Mouse (Mus musculus) kidney, adult 2 months (tissue): ENCODE measurements around the gene Vrk1. TPM values are rescaled to one million over a fixed set of nuclear protein-coding genes. Genes with fewer than 3 reads are reported as not detected.

ENCODE experiments used
- DNase-seq: peaks from one replicate; pipeline ENCODE4 v3.0.0; 2021
- H3K27ac ChIP-seq: fragments of 200-500 bp; 2 replicates; pipeline ENCODE4 v1.5.1; 2012; ENCODE audit warnings: low read depth, low read length, control low read depth, inconsistent platforms; ENCODE audit not compliant: insufficient read depth
- H3K27me3 ChIP-seq: fragments of 200-500 bp; replicated peaks from 2 replicates; pipeline ENCODE4 v1.6.1; 2012; ENCODE audit warnings: mild to moderate bottlenecking, moderate library complexity, low read length, inconsistent platforms; ENCODE audit not compliant: control insufficient read depth, insufficient read depth
- H3K36me3 ChIP-seq: fragments of 200-500 bp; 2 replicates; pipeline ENCODE4 v1.6.1; 2012; ENCODE audit warnings: mild to moderate bottlenecking, moderate library complexity, low read length, inconsistent platforms; ENCODE audit not compliant: control insufficient read depth, insufficient read depth
- H3K4me1 ChIP-seq: fragments of 200-500 bp; 2 replicates; pipeline ENCODE4 v1.6.1; 2011; ENCODE audit warnings: low read length; ENCODE audit not compliant: control insufficient read depth, insufficient read depth
- H3K4me3 ChIP-seq: fragments of 200-500 bp; 2 replicates; pipeline ENCODE4 v1.5.1; 2011; ENCODE audit warnings: mild to moderate bottlenecking, low read depth, low read length, control low read depth; ENCODE audit not compliant: insufficient read depth
- CTCF ChIP-seq: fragments of 200-500 bp; conservative IDR thresholded peaks from 2 replicates; pipeline ENCODE4 v1.5.1; 2011; ENCODE audit warnings: low read depth, mild to moderate bottlenecking, control low read depth, low read length, moderate library complexity, mixed read lengths; ENCODE audit not compliant: insufficient read depth, insufficient read length
- POLR2A ChIP-seq: fragments of 200-500 bp; IDR thresholded peaks from one replicate; pipeline ENCODE4 v1.6.1; 2011; ENCODE audit warnings: low read depth, low read length, control low read depth
- WGBS: fragments of 180-500 bp; shearing (Covaris S2); methylation state at CpG from one replicate; pipeline ENCODE4 v1.1.7; 2018; 5-methylcytosine and 5-hydroxymethylcytosine counted together
- polyA plus RNA-seq: library from polyadenylated mRNA; depleted of rRNA; stranded (reverse); fragments of >200 nt; gene quantifications from 2 replicates; pipeline ENCODE4 v1.2.3, GENCODE M21; 2012

Gene Vrk1
- polyA plus RNA-seq, 1 experiment = 4.6 TPM

- Histone ChIP-seq H3K27ac (no peak overlapping the region), H3K36me3 (no peaks in the 10 kb centered on the region; the same call in 1 of the 2 replicates), H3K4me1 (no peaks in the 10 kb centered on the region), H3K27me3 (no peaks in the 10 kb centered on the region), H3K4me3 (no peak overlapping the region)
- TF ChIP-seq POLR2A (no peak), CTCF (no peak)
- WGBS = 84% methylated on average over 7 of the region's 7 CpGs
- DNase-seq = no peak
These were observed 20.8 kb downstream of the Vrk1 start for GRCm38 (mm10) chr12:106030796-106031195.

GRCm38 (mm10) chr12:106031916-106032315 lies 21.9 kb downstream of the Vrk1 start:
- DNase-seq = no peak
- H3K27ac ChIP-seq = no peak overlapping the region
- WGBS = 86% methylated on average over 9 of the region's 9 CpGs

GRCm38 (mm10) chr12:106032361-106032760 lies 22.3 kb downstream of the Vrk1 start:
- Histone ChIP-seq H3K4me3 (no peak overlapping the region), H3K4me1 (no peaks in the 10 kb centered on the region), H3K36me3 (no peaks in the 10 kb centered on the region; the same call in 1 of the 2 replicates), H3K27me3 (no peaks in the 10 kb centered on the region), H3K27ac (no peak overlapping the region)
- 91% methylated on average over 12 of the region's 12 CpGs for WGBS
- no peak for DNase-seq
- TF ChIP-seq CTCF = no peak
- TF ChIP-seq POLR2A = no peak

More at GRCm38 (mm10) chr12:106031916-106032315, 21.9 kb downstream of the Vrk1 start:
- TF ChIP-seq POLR2A (no peak), CTCF (no peak)
- Histone ChIP-seq H3K4me1 (no peaks in the 10 kb centered on the region), H3K27me3 (no peaks in the 10 kb centered on the region), H3K4me3 (no peak overlapping the region), H3K36me3 (no peaks in the 10 kb centered on the region; the same call in 1 of the 2 replicates)

DNA sequence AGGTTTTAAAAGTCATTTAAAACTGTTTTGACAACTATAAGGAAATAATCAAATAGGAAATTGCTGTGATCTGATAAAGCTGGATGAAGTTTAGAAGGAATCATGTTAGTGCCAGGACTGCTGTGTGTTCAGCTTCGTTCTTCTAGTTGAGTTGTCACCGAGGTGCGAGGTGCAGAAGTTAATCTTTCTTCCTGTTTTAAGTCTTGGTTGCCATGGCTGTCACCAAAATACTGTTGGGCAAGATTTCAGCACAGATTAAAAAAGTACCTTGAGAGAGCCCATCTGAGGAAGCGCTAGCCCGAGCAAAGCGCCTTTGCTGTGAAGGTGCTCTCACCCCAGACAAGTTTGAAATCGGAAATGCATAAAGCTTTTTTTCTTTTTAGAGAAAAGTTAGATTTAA lies 24.2 kb downstream of the Vrk1 start:
- no peak for DNase-seq
- no peak overlapping the region for H3K4me3 ChIP-seq
- H3K36me3 ChIP-seq = no peaks in the 10 kb centered on the region
- H3K27me3 ChIP-seq = no peaks in the 10 kb centered on the region
- TF ChIP-seq POLR2A = no peak
- TF ChIP-seq CTCF = no peak
- H3K27ac ChIP-seq = no peak overlapping the region
- no peaks in the 10 kb centered on the region for H3K4me1 ChIP-seq
- 69% methylated on average over 7 of the region's 7 CpGs for WGBS

DNA sequence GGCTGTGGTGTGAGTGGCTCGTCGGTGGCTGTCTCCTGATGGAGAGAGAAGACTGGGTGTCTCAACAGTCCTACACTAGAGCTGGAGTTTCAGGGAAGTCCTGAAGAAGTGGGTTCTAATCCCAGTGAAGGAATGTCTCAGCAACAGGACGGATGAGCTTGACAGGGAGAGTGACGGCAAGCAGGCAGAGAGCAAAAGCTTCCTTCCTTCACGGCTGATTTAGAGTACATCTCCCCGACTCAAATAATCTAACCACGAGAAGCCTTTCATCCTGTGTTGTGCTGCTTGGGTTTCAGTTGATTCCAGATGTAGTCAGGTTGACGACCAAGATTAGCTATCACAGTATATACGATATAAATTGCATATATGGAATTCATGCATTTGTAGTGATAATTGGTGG lies 24.7 kb downstream of the Vrk1 start:
- Histone ChIP-seq H3K36me3 (no peaks in the 10 kb centered on the region), H3K4me1 (no peaks in the 10 kb centered on the region), H3K4me3 (no peak overlapping the region), H3K27me3 (no peaks in the 10 kb centered on the region), H3K27ac (no peak overlapping the region)
- DNase-seq = no peak
- TF ChIP-seq CTCF = no peak
- no peak for TF ChIP-seq POLR2A
- WGBS = 90% methylated on average over 9 of the region's 9 CpGs

DNA sequence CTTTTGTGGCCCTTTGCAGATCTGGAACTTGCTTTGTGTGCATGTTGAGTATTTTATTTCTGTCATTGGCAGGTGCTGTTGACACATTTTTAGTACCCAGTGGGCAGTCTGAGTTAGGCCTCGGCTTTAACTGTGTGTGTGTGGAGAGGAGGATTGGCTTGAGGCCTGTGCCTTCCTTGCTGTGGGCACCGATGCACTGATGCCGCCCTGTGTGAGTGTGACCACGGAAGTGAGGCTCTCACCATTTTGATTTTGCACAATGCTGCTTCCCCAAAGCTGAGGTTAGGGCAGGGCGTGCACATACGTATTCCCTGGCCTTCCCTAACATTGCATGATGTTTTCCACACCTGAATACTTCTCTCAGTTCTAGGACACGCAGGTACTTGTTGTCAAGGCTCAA lies 30.2 kb downstream of the Vrk1 start:
- DNase-seq = no peak
- Histone ChIP-seq H3K4me3 (no peak overlapping the region), H3K27me3 (no peaks in the 10 kb centered on the region), H3K27ac (no peak overlapping the region), H3K4me1 (no peaks in the 10 kb centered on the region), H3K36me3 (no peaks in the 10 kb centered on the region)
- TF ChIP-seq CTCF (no peak), POLR2A (no peak)
- WGBS = 92% methylated on average over 7 of the region's 7 CpGs

GRCm38 (mm10) chr12:106046143-106046795 lies 36.2 kb downstream of the Vrk1 start:
- WGBS = 45% methylated on average over 9 of the region's 9 CpGs
- DNase-seq = no peak
- Histone ChIP-seq H3K27ac (no peak overlapping the region), H3K36me3 (no peaks in the 10 kb centered on the region), H3K4me3 (no peak overlapping the region), H3K27me3 (no peaks in the 10 kb centered on the region), H3K4me1 (no peaks in the 10 kb centered on the region)
- no peak for TF ChIP-seq CTCF
- TF ChIP-seq POLR2A = no peak

- WGBS = 89% methylated on average over 7 of the region's 7 CpGs
- no peak for TF ChIP-seq POLR2A
- TF ChIP-seq CTCF = no peak
- no peaks in the 10 kb centered on the region for H3K4me1 ChIP-seq
- no peaks in the 10 kb centered on the region for H3K36me3 ChIP-seq
- no peaks in the 10 kb centered on the region for H3K27me3 ChIP-seq
- H3K4me3 ChIP-seq = no peak overlapping the region
- DNase-seq = no peak
- H3K27ac ChIP-seq = no peak overlapping the region
These were observed 42.2 kb downstream of the Vrk1 start for GRCm38 (mm10) chr12:106052271-106052670.
